Mouse (Mus musculus) megakaryocyte, embryonic 14.5 days (primary cell): Measurements from ENCODE around the gene Parvb.

ENCODE experiments used
- FLI1 ChIP-seq: IDR thresholded peaks from 2 replicates; pipeline ENCODE4 v1.6.1; 2012; ENCODE audit warnings: low read length, inconsistent platforms, mixed read lengths
- GATA1 ChIP-seq: IDR thresholded peaks from 3 replicates; pipeline ENCODE4 v1.6.1; 2012; ENCODE audit warnings: mixed read lengths, low read length, inconsistent platforms, borderline replicate concordance

- no peak for TF ChIP-seq GATA1
- no peak for TF ChIP-seq FLI1
These were observed 18.6 kb upstream of the Parvb start for GRCm38 (mm10) chr15:84213162-84213739.
